ENCODE assay signal across 13 mouse cellular contexts in genomic region chr9:46049525-46049924, GRCm38 (mm10).
"Had no signal": no experiment of that assay in that cellular context is flagged by ENCODE, and none has a peak within 500 bp of the region (broad histone marks: within the 10 kb centered on the region; RNA-seq: fewer than 3 reads in every experiment).

No protein-coding gene starts in this region.

- H3K27ac ChIP-seq: liver, embryonic 14.5 days; midbrain, embryonic 12.5 days; neural tube, embryonic 13.5 days had no signal

- H3K4me3 ChIP-seq: limb, embryonic 15.5 days; midbrain, embryonic 12.5 days; neural tube, embryonic 13.5 days had no signal

- DNase-seq: kidney, adult 8-10 months; kidney, postnatal 25 days; layer of hippocampus, adult 9-11 months; layer of hippocampus, postnatal 36 days; lung, adult 2 months; lung, postnatal 10 days; lung, postnatal 4 days; right cerebral cortex, postnatal 25 days had no signal

- H3K4me2 ChIP-seq: limb, embryonic 15.5 days; midbrain, embryonic 12.5 days; neural tube, embryonic 13.5 days had no signal

- H3K9me3 ChIP-seq: limb, embryonic 15.5 days; midbrain, embryonic 12.5 days; neural tube, embryonic 13.5 days had no signal

- ATAC-seq: midbrain, embryonic 16.5 days had no signal

- H3K27me3 ChIP-seq: limb, embryonic 15.5 days; midbrain, embryonic 12.5 days; neural tube, embryonic 13.5 days had no signal

- H3K9ac ChIP-seq: limb, embryonic 15.5 days; liver, embryonic 14.5 days; midbrain, embryonic 12.5 days; neural tube, embryonic 13.5 days had no signal

- H3K36me3 ChIP-seq: limb, embryonic 15.5 days; midbrain, embryonic 12.5 days; neural tube, embryonic 13.5 days had no signal
